Mouse (Mus musculus) gastrocnemius, adult 2 months (tissue): Measurements from ENCODE around the gene Stum. TPM values are rescaled to one million over a fixed set of nuclear protein-coding genes. Genes with fewer than 3 reads are reported as not detected.

Experiments
- DNase-seq: peaks from one replicate; pipeline ENCODE4 v3.0.0; 2022
- H3K27ac ChIP-seq: fragments of 200-600 bp; 2 replicates; pipeline ENCODE4 v1.8.1; 2022; ENCODE audit warnings: mild to moderate bottlenecking
- H3K4me3 ChIP-seq: fragments of 200-600 bp; 2 replicates; pipeline ENCODE4 v1.8.1; 2022; ENCODE audit warnings: mild to moderate bottlenecking, moderate library complexity
- CTCF ChIP-seq: fragments of 200-600 bp; IDR thresholded peaks from 2 replicates; pipeline ENCODE4 v1.8.1; 2022; ENCODE audit warnings: antibody characterized with exemption, mild to moderate bottlenecking, moderate library complexity
- intact Hi-C: fragments of 180-260 bp; cut with DNase I; formaldehyde crosslinking; loops from one replicate; pipeline ENCODE4 v1.15.1; 2025
- total RNA-seq, 2 experiments: library from RNA; stranded (reverse); gene quantifications; 2 replicates each; pipeline ENCODE4 v1.2.3; 2021

Stum gene
- total RNA-seq, 2 experiments from 2014 or later: 0.41 to 0.86 TPM

GRCm38 (mm10) chr1:180510879-180511278 is 27.6 kb upstream of the Stum start:
- intact Hi-C loops: no loop called here
- DNase-seq: no peak
- TF ChIP-seq CTCF: no peak
- no peak overlapping the region for H3K4me3 ChIP-seq
- H3K27ac ChIP-seq: no peak overlapping the region

DNA sequence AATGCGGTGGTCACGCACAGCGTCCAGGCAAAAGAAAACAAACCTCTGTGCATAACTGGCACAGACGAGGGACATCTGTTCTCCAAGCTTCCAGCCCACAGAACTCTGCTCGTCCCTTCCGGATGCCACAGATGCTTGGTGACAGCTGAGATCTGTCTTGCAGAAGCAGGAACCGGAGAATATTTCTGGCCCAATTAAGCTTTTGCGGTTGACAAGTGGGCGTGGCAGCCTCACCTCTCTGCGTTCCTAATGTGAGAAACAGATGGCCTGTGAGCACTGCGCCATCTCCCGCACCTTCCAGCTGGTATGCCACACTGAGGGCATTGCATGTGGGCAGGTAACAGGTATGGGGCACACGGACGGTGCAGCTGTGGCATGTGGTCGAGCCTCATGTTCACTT is 27.1 kb upstream of the Stum start:
- TF ChIP-seq CTCF: no peak
- intact Hi-C loops: no loop called here
- Histone ChIP-seq H3K4me3 (no peak overlapping the region), H3K27ac (no peak overlapping the region)
- no peak for DNase-seq

GRCm38 (mm10) chr1:180508662-180509061 is 25.4 kb upstream of the Stum start:
- no peak overlapping the region for H3K27ac ChIP-seq
- intact Hi-C loops: no loop called here
- no peak for TF ChIP-seq CTCF
- DNase-seq: no peak
- H3K4me3 ChIP-seq: no peak overlapping the region

- intact Hi-C loops: no loop called here
- Histone ChIP-seq H3K27ac (no peak overlapping the region), H3K4me3 (no peak overlapping the region)
- no peak for TF ChIP-seq CTCF
- DNase-seq: peak; percentile 24
Measured at GRCm38 (mm10) chr1:180507291-180507791, 24.0 kb upstream of the Stum start.

- no peak for DNase-seq
- no peak overlapping the region for H3K4me3 ChIP-seq
- no peak for TF ChIP-seq CTCF
- H3K27ac ChIP-seq: no peak overlapping the region
- intact Hi-C loops: no loop called here
Measured at GRCm38 (mm10) chr1:180506341-180506740, 23.0 kb upstream of the Stum start.

DNA sequence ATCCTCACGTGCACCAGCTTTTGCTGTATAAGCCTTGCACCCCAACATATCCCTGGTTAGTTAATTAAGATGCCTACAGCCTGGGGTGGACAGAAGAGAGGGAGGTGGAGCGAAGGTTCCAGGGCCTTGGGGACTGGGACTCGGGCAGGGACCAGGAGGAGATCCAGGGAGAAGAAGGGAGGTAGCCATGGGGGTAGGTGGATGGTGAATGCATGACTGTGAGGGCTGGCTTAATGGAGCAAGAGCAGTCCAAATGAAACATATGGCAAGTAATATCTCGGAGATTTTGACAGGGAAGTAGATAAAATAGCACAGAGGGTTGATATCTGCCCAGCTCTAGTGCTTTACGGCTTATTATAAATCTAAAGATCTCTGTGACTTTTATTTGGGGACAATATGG is 21.6 kb upstream of the Stum start:
- intact Hi-C loops: no loop called here
- H3K4me3 ChIP-seq: no peak overlapping the region
- no peak for TF ChIP-seq CTCF
- H3K27ac ChIP-seq: no peak overlapping the region
- no peak for DNase-seq

DNA sequence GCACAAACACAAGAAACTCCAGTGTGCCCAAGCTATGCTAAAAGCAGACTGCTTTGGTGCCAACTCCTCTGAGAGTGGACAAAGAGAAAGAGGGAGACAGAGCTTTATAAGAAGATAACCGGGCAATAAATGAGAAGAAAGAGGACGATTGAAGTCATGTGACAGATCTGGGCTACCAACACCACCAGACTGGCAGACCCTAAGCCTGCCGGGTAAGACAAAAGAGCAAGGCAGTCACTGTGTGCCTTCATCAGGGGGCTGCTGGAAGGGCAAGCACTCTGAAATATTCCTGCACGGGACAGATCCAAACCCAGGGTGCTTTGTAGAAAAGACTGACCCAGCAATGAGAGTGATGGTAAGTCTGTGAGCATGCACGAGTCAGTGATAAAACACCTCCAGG is 20.2 kb upstream of the Stum start:
- TF ChIP-seq CTCF: no peak
- intact Hi-C loops: no loop called here
- no peak for DNase-seq
- Histone ChIP-seq H3K4me3 (no peak overlapping the region), H3K27ac (no peak overlapping the region)

GRCm38 (mm10) chr1:180502566-180502965 is 19.3 kb upstream of the Stum start:
- no peak overlapping the region for H3K4me3 ChIP-seq
- intact Hi-C loops: no loop called here
- TF ChIP-seq CTCF: no peak
- no peak for DNase-seq
- H3K27ac ChIP-seq: no peak overlapping the region

DNA sequence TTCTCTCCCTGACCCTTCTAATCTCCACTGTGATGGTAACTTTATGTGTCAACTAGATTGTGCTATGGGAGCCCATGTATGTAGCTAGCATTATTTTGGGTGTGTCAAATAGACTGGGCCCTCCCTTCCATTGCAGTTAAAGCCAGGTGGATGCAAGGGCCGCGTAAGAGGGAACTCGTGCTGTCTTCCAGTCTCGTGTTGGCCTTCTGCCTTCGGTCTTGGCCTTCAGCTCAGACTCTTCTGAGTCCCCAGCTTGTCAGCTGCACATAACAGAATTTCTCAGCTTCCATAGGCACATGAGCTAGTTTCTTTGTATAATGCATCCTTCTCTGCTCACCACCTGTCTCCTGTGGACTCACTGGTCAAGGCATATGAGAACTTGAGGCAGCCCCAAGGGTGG is 17.3 kb upstream of the Stum start:
- Histone ChIP-seq H3K4me3 (no peak overlapping the region), H3K27ac (no peak overlapping the region)
- intact Hi-C loops: no loop called here
- no peak for DNase-seq
- TF ChIP-seq CTCF: no peak

- no peak overlapping the region for H3K4me3 ChIP-seq
- DNase-seq: no peak
- no peak overlapping the region for H3K27ac ChIP-seq
- no peak for TF ChIP-seq CTCF
- intact Hi-C loops: no loop called here
Measured at GRCm38 (mm10) chr1:180500218-180500617, 16.9 kb upstream of the Stum start.

- intact Hi-C loops: no loop called here
- TF ChIP-seq CTCF: no peak
- Histone ChIP-seq H3K4me3 (no peak overlapping the region), H3K27ac (no peak overlapping the region)
- DNase-seq: no peak
Measured at GRCm38 (mm10) chr1:180499766-180500165, 16.5 kb upstream of the Stum start.

GRCm38 (mm10) chr1:180492777-180493176 is 9.5 kb upstream of the Stum start:
- H3K4me3 ChIP-seq: no peak overlapping the region
- DNase-seq: no peak
- no peak for TF ChIP-seq CTCF
- intact Hi-C loops: no loop called here
- H3K27ac ChIP-seq: no peak overlapping the region

DNA sequence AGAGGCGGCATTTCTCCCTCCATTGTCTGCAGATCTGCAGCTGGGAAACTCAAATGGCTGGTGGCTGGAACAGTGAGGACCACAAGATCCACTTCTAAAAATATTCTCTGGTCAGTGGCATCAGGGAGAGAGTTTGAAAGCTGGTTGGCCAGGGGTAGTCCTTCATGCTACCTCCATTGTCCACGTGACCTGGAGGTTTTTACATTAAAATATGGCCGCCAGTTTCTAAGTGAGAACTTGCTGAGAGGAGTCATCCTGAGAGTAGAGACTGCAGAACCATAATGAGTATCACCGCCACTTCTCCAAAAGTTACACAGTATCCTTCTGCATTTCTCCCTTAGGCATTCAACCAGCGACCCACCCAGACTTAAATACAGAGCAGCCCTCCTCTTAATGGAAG is 2.0 kb upstream of the Stum start:
- no peak for DNase-seq
- Histone ChIP-seq H3K27ac (no peak overlapping the region), H3K4me3 (no peak overlapping the region)
- no peak for TF ChIP-seq CTCF
- intact Hi-C loops: no loop called here

DNA sequence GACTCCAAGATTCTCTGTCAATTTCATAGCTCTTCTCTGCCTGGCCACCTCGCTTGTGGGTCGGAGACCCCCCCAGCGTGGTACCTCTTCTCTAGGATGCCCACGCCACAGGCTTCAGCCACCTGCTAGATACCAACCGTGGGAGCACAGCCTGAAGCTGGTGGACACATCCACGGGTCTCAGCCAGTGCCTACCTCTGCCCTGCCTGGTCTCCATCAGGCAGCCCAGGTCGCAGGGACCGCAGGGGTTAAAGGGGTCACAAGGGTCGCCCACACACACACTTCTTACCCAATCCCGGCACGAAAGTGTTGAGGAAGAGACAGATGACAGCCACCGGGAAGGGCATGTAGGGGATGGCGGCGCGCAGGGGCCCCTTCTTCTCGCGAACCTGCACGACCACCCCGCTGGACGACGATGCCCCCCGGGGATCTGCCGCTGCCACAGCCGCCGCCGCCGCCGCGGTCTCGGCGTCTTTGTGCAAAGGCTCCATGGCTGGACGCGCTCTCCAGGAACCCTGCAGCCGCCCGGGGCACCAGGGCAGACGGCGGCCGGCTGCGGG is 385 bp downstream of the Stum start:
- intact Hi-C loops: loop anchor here (5.0 kb wide), 1 partner anchor 216 kb away; no protein-coding TSS in a partner anchor
- peak overlapping the region; percentile 67 for H3K4me3 ChIP-seq
- no peak for DNase-seq

More for the DNA sequence above, 385 bp downstream of the Stum start:
- TF ChIP-seq CTCF: no peak
- H3K27ac ChIP-seq: peak overlapping the region; percentile 31
